Mouse (Mus musculus): Measurements from ENCODE around the gene Adgrd1. TPM values are rescaled to one million over a fixed set of nuclear protein-coding genes. Genes with fewer than 3 reads are reported as not detected.
"Not testable (repeated sequence)": the region's sequence is repeated elsewhere in the genome, so short reads cannot be mapped to it uniquely, and the experiment has no call there.

Gene Adgrd1
- polyA plus RNA-seq, 1 experiment from 2014 or later: 0.09 TPM

- H3K36me3 ChIP-seq: no peaks in the 10 kb centered on the region
- no peaks in the 10 kb centered on the region for H3K27me3 ChIP-seq (ENCODE audit: low read depth, poor library complexity, severe bottlenecking)
- DNase-seq (ENCODE audit: low spot score): no peak
- H3K27ac ChIP-seq (replicated peaks): no peak overlapping the region
- peaks cover 8% of the 10 kb centered on the region for H3K4me1 ChIP-seq
- no peaks in the 10 kb centered on the region for H3K9me3 ChIP-seq (replicated peaks)
- no peak overlapping the region for H3K4me3 ChIP-seq
- 82% methylated on average over 13 of the region's 13 CpGs for WGBS
Observed at GRCm38 (mm10) chr5:129113741-129114476, 17.4 kb downstream of the Adgrd1 start.

DNA sequence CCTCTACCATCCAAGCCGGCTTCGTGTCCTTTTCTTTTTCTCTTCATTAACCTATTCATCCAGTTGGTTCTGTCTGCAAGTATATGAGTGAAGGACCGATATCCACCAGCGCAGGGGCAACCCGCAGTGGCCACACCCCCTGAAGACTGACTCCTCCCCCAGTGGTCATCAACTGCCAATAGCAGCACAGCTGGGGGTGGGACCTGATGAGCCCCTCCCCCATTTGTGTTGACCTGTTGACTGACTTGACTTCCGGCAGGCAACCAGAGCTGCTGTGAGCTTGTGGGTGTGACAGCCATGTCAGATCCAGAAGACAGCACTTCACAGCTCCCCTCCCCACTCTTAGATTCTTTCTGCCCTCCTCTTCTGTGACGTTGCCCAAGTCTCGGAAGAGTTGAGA, 19.7 kb downstream of the Adgrd1 start:
- Histone ChIP-seq H3K4me1 (peaks cover 8% of the 10 kb centered on the region), H3K4me3 (no peak overlapping the region), H3K27ac (replicated peaks) (no peak overlapping the region), H3K9me3 (replicated peaks) (no peaks in the 10 kb centered on the region), H3K36me3 (no peaks in the 10 kb centered on the region), H3K27me3 (ENCODE audit: low read depth, poor library complexity, severe bottlenecking) (no peaks in the 10 kb centered on the region)
- WGBS: 85% methylated on average over 8 of the region's 8 CpGs
- no peak for DNase-seq (ENCODE audit: low spot score)

- no peak overlapping the region for H3K4me3 ChIP-seq
- H3K27ac ChIP-seq (replicated peaks): no peak overlapping the region
- no peak for DNase-seq (ENCODE audit: low spot score)
- no peaks in the 10 kb centered on the region for H3K36me3 ChIP-seq
- WGBS: 84% methylated on average over 4 of the region's 4 CpGs
- H3K9me3 ChIP-seq (replicated peaks): no peaks in the 10 kb centered on the region
- no peaks in the 10 kb centered on the region for H3K27me3 ChIP-seq (ENCODE audit: low read depth, poor library complexity, severe bottlenecking)
- no peaks in the 10 kb centered on the region for H3K4me1 ChIP-seq
Observed at GRCm38 (mm10) chr5:129117593-129118113, 21.1 kb downstream of the Adgrd1 start.

DNA sequence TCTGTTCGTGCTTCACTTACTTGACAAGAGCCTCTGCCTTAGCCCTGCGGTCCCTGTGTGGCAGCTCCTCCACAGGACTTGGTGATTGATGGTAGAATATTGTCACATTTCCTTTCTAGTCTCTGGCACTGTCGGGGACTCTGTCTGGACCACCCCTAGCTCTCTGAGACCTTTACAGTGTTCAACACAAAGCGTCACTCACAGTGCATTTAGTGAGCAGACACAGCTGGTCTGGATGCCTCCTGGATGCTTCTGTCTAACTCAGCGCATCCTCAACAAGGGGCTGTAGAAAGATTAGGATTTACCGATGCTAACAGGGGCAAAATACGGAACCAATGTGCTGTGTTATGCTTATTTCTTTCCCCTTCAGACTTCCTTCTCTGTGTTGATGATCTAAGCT, 22.0 kb downstream of the Adgrd1 start:
- DNase-seq (ENCODE audit: low spot score): no peak
- 83% methylated on average over 7 of the region's 7 CpGs for WGBS
- H3K27ac ChIP-seq (replicated peaks): no peak overlapping the region
- H3K4me3 ChIP-seq: no peak overlapping the region
- no peaks in the 10 kb centered on the region for H3K4me1 ChIP-seq
- no peaks in the 10 kb centered on the region for H3K9me3 ChIP-seq (replicated peaks)
- no peaks in the 10 kb centered on the region for H3K27me3 ChIP-seq (ENCODE audit: low read depth, poor library complexity, severe bottlenecking)
- H3K36me3 ChIP-seq: no peaks in the 10 kb centered on the region

DNA sequence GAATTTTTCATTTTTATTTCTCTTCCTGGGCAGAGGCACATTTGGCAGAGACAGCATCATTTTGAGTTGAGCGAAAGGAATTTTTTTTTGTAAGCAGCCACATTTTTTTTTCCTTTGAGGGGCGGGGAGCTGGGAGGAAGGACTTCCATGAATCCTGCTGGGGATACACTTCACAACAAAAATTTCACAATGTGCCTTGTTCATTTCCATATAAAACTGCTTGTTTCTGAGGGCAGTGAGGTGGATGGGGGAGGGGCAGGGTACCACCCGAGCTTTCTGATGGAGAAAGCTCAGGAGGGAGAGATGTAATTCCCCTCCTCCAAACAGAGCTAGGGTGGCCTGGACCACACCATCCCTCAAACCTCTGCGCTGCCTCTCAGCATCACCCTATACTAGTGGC, 22.6 kb downstream of the Adgrd1 start:
- no peak for DNase-seq (ENCODE audit: low spot score)
- Histone ChIP-seq H3K4me3 (no peak overlapping the region), H3K9me3 (replicated peaks) (no peaks in the 10 kb centered on the region), H3K27ac (replicated peaks) (no peak overlapping the region), H3K4me1 (peaks cover 4% of the 10 kb centered on the region), H3K27me3 (ENCODE audit: low read depth, poor library complexity, severe bottlenecking) (no peaks in the 10 kb centered on the region), H3K36me3 (no peaks in the 10 kb centered on the region)
- WGBS: 72% methylated on average over 4 of the region's 4 CpGs

- no peak for DNase-seq (ENCODE audit: low spot score)
- H3K4me3 ChIP-seq: no peak overlapping the region
- H3K36me3 ChIP-seq: no peaks in the 10 kb centered on the region
- 93% methylated on average over 15 of the region's 15 CpGs for WGBS
- peaks cover 9% of the 10 kb centered on the region for H3K4me1 ChIP-seq
- H3K27me3 ChIP-seq (ENCODE audit: low read depth, poor library complexity, severe bottlenecking): no peaks in the 10 kb centered on the region
- H3K9me3 ChIP-seq (replicated peaks): no peaks in the 10 kb centered on the region
- H3K27ac ChIP-seq (replicated peaks): no peak overlapping the region
Observed at GRCm38 (mm10) chr5:129121654-129122285, 25.2 kb downstream of the Adgrd1 start.

DNA sequence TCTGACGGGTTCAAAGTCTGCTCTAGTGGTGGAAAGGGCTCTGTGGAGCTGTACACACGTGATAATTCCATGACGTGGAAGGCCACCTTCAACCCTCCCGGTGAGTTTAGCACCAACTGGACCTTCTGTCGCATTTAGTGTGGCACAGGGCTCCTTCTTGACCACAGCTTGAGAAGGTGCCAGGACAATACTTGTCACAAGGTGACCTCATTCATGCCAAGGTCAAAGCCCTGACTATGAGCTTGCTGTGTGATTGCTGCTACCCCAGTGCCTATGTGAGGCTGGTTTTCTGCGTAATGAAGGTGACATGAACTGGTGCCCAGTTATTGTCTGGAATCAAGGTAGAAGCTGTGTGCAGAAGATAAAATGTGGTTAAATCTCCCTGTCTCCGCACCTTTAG, 25.9 kb downstream of the Adgrd1 start:
- peaks cover 9% of the 10 kb centered on the region for H3K4me1 ChIP-seq
- no peak for DNase-seq (ENCODE audit: low spot score)
- H3K27ac ChIP-seq (replicated peaks): no peak overlapping the region
- no peak overlapping the region for H3K4me3 ChIP-seq
- H3K9me3 ChIP-seq (replicated peaks): no peaks in the 10 kb centered on the region
- H3K36me3 ChIP-seq: no peaks in the 10 kb centered on the region
- H3K27me3 ChIP-seq (ENCODE audit: low read depth, poor library complexity, severe bottlenecking): no peaks in the 10 kb centered on the region
- WGBS: 91% methylated on average over 7 of the region's 7 CpGs

- Histone ChIP-seq H3K4me3 (no peak overlapping the region), H3K27me3 (ENCODE audit: low read depth, poor library complexity, severe bottlenecking) (no peaks in the 10 kb centered on the region), H3K27ac (replicated peaks) (no peak overlapping the region), H3K9me3 (replicated peaks) (peaks cover 7% of the 10 kb centered on the region; the same call in 1 of the 2 replicates), H3K36me3 (no peaks in the 10 kb centered on the region), H3K4me1 (peaks cover 9% of the 10 kb centered on the region)
- DNase-seq (ENCODE audit: low spot score): no peak
- WGBS: 49% methylated on average over 11 of the region's 11 CpGs
Observed at GRCm38 (mm10) chr5:129124070-129124828, 27.7 kb downstream of the Adgrd1 start.

DNA sequence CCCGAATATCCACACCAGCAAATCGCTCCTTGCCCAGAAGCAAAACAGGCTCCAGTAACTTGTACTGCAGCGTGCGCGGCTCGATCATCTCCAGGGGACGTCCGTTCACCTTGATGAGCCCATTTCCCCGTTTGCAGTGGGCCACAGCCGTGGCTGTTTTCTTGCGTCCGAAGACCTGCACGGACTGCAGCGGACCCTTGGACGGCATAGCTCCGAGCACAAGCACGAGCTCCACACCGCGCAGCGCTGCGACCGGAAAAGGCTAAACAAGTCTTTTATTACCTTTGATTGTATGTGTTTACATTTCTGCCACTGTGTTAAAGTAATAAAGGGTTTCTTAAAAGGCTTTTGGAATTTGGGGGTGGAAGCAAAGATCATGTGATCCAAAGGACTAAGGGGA, 31.8 kb downstream of the Adgrd1 start:
- H3K27me3 ChIP-seq (ENCODE audit: low read depth, poor library complexity, severe bottlenecking); H3K9me3 ChIP-seq (replicated peaks); DNase-seq (ENCODE audit: low spot score); H3K36me3 ChIP-seq; H3K4me1 ChIP-seq; H3K27ac ChIP-seq (replicated peaks); H3K4me3 ChIP-seq: not testable (repeated sequence)
- WGBS: 96% methylated on average over 22 of the region's 22 CpGs

- Histone ChIP-seq H3K4me1 (0 out of 2 replicates have a peak, but pooled peaks cover 6% of the 10 kb centered on the region), H3K4me3 (no peak overlapping the region), H3K27me3 (ENCODE audit: low read depth, poor library complexity, severe bottlenecking) (no peaks in the 10 kb centered on the region), H3K27ac (replicated peaks) (no peak overlapping the region), H3K9me3 (replicated peaks) (peaks cover 8% of the 10 kb centered on the region; the same call in 1 of the 2 replicates), H3K36me3 (no peaks in the 10 kb centered on the region)
- DNase-seq (ENCODE audit: low spot score): no peak
- 88% methylated on average over 8 of the region's 8 CpGs for WGBS
Observed at GRCm38 (mm10) chr5:129130301-129130700, 33.8 kb downstream of the Adgrd1 start.

DNA sequence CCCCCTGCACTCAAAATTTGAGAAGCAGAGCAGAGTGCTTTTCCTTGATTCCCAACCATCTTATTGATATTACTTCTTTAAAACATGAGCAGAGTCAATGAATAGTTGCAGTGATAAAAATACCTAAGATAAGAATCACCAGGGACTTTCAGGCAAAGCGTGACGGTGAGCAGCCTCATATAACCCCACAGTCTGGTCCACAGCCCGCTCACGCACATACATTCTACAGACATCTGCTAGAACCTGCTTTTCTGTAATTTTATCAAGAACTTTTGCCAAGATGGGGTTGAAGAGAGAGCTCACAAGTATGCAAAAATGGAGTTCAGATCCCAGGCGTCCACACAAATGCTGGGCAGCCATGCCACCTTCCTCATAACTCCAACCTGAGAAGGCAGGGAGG, 40.9 kb downstream of the Adgrd1 start:
- H3K36me3 ChIP-seq: no peaks in the 10 kb centered on the region
- no peak overlapping the region for H3K27ac ChIP-seq (replicated peaks)
- peaks cover 16% of the 10 kb centered on the region; the same call in 1 of the 2 replicates for H3K4me1 ChIP-seq
- 94% methylated on average over 5 of the region's 5 CpGs for WGBS
- no peaks in the 10 kb centered on the region for H3K27me3 ChIP-seq (ENCODE audit: low read depth, poor library complexity, severe bottlenecking)
- no peak overlapping the region for H3K4me3 ChIP-seq
- no peaks in the 10 kb centered on the region for H3K9me3 ChIP-seq (replicated peaks)
- no peak for DNase-seq (ENCODE audit: low spot score)

DNA sequence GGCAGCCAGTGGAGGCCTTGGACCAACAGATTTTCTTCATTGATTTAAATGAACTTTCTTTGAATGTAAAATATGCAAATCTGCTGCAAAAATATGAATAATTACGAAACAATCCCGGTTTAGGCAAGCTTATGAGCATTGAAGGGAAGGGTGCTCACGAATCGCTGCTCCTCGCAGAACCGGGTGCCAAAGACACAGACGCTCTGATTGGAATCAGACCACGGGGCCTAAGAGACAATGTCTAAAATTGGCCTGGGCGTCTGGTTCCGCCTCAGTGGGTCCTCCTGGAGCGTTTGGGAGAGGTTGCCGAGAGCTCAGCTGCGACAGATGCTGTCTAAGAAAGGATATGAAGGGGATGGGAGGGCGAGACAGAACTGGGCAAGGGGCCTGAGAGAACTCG, 42.0 kb downstream of the Adgrd1 start:
- H3K27me3 ChIP-seq (ENCODE audit: low read depth, poor library complexity, severe bottlenecking): no peaks in the 10 kb centered on the region
- WGBS: 71% methylated on average over 15 of the region's 15 CpGs
- peaks cover 13% of the 10 kb centered on the region; the same call in 1 of the 2 replicates for H3K4me1 ChIP-seq
- no peak for DNase-seq (ENCODE audit: low spot score)
- H3K27ac ChIP-seq (replicated peaks): peak overlapping the region; percentile 38; the same call in 1 of the 2 replicates
- H3K4me3 ChIP-seq: no peak overlapping the region
- no peaks in the 10 kb centered on the region for H3K9me3 ChIP-seq (replicated peaks)
- no peaks in the 10 kb centered on the region for H3K36me3 ChIP-seq
